Mouse (Mus musculus): ENCODE results near the gene Olfr102.

GRCm38 (mm10) chr17:37263626-37264025, 53.2 kb downstream of the Olfr102 start, which contains the start of gene Olfr98:
- TF ChIP-seq CTCF (conservative IDR thresholded peaks at IDR 0.05 in 1 of 2, IDR thresholded peaks at IDR 0.05 in 1 of 2; ENCODE audit: low read depth in 2 of 2, low read length in 2 of 2), result no peak
- TF ChIP-seq IRF4 (IDR thresholded peaks at IDR 0.05; ENCODE audit: low read depth, low read length), result no peak
- TF ChIP-seq EP300 (IDR thresholded peaks at IDR 0.05; ENCODE audit: low read length), result no peak
- TF ChIP-seq CHD1 (IDR thresholded peaks at IDR 0.05; ENCODE audit: low read depth, low read length), result no peak
- TF ChIP-seq POLR2A (IDR thresholded peaks at IDR 0.05; ENCODE audit: low read depth, low read length), result no peak
- TF ChIP-seq RAD21 (IDR thresholded peaks at IDR 0.05; ENCODE audit: low read depth, low read length), result no peak
- TF ChIP-seq TBP (conservative IDR thresholded peaks at IDR 0.05; ENCODE audit: low read depth, low read length), result no peak
- no peak for TF ChIP-seq ZC3H11A (IDR thresholded peaks at IDR 0.05; ENCODE audit: low read depth, low read length)
- TF ChIP-seq MAFK (IDR thresholded peaks at IDR 0.05; ENCODE audit: insufficient replicate concordance, low read length), result no peak
- TF ChIP-seq NELFE (IDR thresholded peaks at IDR 0.05; ENCODE audit: low read depth, low read length), result no peak
- TF ChIP-seq ELF1 (IDR thresholded peaks at IDR 0.05; ENCODE audit: low read depth, low read length), result no peak
- TF ChIP-seq MXI1 (IDR thresholded peaks at IDR 0.05; ENCODE audit: low read depth, low read length), result no peak
- no peak for TF ChIP-seq CHD2 (IDR thresholded peaks at IDR 0.05; ENCODE audit: low read length)
